Mouse (Mus musculus) urinary bladder, postnatal 25 days (tissue): Measurements from ENCODE around the gene Gm10401.
"Not testable (repeated sequence)": the region's sequence is repeated elsewhere in the genome, so short reads cannot be mapped to it uniquely, and the experiment has no call there.

ENCODE experiments used
- DNase-seq: peaks from one replicate; pipeline ENCODE4 v3.0.0; 2022; ENCODE audit warnings: low spot score

Gene Gm10401

DNA sequence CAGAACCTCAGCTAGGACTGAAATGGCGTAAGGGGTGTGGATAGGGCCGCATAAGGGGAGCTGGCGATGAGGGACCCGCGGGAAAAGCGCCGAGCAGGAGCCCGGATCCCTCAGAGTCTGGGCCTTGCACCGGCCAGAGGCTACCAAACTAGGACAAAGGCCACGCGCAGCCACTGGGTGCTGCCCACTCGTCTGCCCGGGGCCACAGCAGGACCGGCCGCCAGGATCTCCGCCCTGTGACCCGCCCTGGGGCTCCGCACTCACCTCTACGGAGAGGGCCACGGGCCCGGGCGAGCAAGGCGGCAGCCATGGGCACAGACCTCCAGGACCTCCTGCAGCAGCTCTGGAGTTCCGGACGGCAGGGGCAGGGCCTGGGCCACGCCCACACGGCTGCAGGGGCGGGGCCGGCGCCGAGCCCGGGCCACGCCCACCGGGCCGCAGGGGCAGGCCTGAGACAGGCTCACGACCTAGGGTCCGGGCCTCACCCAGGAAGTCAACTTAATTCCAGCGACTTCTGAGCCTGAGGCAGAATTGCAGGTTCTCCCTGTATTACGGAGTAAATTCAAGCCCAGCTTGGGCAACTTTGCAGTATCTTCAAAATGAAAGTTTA lies 21.0 kb upstream of the Gm10401 start, which contains the start of gene Acads:
Gene Acads (minus strand): TSS at position 386 of the 610 bp plus-strand sequence.
- DNase-seq, result peak; percentile 83

DNA sequence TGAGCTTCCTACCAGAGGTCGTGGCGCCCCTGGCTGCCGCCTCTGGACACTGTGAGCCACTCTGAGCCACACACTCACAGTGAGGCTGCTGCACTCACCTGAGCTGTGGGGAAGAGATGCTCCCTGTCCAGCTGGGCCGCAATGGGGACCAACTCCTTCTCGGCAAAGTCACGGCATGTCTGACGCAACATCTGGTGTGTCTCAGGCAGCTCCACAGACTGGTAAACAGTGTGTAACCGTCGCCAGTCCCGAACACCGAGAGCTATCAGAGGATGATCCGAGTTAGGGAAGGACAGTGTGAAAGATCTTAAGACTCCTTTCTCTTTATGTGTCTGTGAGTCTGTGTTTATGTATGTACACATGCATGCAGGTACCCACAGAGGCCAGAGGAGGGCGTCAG lies 19.4 kb upstream of the Gm10401 start:
- no peak for DNase-seq

GRCm38 (mm10) chr5:115116426-115116825 lies 18.3 kb upstream of the Gm10401 start:
- no peak for DNase-seq

DNA sequence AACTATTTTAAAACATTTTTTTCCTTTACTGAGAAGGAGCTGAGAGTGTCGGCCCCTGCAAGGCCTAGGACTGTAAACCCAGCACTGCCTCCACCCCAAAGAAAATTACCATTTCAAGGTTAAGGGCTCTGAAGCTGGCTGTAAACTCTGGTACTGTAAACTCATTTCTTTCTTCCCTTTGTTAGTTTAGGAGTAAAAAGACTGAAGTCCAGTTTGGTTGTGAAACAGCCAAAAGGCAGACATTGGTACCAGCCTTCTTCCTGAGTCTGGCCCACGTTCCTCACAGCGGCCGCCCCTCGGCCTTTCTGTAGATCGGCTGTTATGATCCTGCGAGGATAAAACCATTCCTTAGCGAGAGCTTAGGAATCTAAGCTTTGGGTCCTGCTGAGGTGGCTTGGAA lies 16.4 kb upstream of the Gm10401 start:
- DNase-seq, result no peak

GRCm38 (mm10) chr5:115113244-115113643 lies 15.1 kb upstream of the Gm10401 start:
- no peak for DNase-seq

DNA sequence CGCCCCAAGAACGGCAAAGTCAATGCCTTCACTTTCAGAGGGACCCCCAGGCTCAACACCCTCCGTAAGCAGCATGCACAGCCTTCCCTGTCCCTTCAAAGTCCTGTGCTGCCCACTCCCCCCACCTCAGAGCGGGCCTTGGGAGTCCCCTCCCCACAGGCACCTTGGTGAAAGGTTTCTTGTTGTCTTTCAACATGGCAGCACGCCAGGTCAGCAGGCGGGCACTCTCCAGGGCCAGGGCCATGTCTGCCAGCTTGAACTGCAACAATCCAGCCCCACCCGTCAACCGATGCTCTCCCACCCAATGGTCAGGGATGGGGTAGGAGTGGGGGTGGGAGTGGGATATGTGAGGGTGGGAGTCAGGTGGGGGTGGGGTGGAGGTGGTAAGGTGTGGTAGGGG lies 13.1 kb upstream of the Gm10401 start:
- no peak for DNase-seq

DNA sequence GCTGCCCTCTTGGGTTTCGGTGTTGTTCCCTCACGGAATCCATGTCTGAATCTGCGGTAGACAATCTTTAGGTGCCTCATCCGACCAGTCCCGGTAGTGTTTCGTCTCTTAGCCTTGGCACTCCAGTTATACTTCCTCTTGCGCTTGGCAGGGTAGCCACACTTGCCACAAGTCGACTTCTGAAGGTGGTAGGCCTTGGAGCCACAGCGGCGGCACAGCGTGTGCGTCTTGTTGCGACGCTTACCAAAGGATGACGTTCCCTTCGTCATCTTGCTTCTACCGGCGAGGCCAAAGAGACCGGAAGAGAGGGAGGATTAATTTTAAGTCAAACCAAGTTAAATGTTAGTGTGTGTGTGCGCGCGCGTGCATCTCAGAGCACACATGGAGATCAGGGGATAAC lies 5.2 kb upstream of the Gm10401 start:
- not testable (repeated sequence) for DNase-seq

GRCm38 (mm10) chr5:115102231-115102630 lies 4.1 kb upstream of the Gm10401 start:
- no peak for DNase-seq

GRCm38 (mm10) chr5:115100473-115100872 lies 2.4 kb upstream of the Gm10401 start:
- DNase-seq, result no peak

DNA sequence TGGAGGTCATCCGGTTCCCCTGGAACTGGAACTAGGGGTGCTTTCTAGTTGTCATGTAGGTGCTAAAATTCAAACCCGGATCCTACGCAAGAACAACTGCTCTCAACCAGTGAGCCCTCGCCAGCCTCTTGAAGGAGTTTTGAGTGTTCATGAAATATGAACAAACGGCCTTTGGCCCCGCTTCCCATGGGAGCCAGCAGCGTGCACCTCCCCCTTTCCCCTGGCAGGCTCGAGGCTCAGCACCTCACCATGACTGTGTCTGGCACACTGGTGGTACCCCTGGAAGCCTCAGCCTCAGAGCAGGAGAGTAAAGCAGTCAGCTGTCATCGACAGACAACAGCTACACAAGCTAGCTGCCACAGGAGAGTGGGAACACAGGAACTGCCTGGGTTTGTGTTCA lies 1.9 kb upstream of the Gm10401 start:
- no peak for DNase-seq

DNA sequence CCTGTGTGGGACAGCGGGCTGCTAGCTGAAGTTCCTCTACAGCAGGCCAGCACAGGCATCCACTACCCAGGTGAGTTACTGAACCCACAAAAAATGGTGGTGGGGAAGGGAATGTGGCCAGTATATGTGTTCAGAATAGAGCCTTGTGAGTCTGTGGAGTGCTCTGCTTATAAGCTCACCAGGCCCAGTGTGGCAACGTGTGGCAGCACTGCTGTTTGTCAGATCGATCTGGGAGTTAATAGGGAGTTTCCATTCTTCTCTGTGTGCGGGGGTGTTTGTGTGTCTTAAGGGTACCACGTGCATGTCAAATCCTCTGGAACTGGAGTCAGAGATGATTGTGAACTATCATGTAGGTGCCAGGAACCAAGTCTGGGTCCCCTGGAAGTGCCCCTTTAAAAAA lies 1.4 kb upstream of the Gm10401 start:
- no peak for DNase-seq

GRCm38 (mm10) chr5:115091776-115092175 lies 6.3 kb downstream of the Gm10401 start:
- DNase-seq, result no peak

GRCm38 (mm10) chr5:115091015-115091414 lies 7.1 kb downstream of the Gm10401 start:
- no peak for DNase-seq

- DNase-seq, result no peak
Observed at GRCm38 (mm10) chr5:115089592-115090268, 8.4 kb downstream of the Gm10401 start.

- DNase-seq, result no peak
Observed at GRCm38 (mm10) chr5:115085675-115086074, 12.4 kb downstream of the Gm10401 start.

DNA sequence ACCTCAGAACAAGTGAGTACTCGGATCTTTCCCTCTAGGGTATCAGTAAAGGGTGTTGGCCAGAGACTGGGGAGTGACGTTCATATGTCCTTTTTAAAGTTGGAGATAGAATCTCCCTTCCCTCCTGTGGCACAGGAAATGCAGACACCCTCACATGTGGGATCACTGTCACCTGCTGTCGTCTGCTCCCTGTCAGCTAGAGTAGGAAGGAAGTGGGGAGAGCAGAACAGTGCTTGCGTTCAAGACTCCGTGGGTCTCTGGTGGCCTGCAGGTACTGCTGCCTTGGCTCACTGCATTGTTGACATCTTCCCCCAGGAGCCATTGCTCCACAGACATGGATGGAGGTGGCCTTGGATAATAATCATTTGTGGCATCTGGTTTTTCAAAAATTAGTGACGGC lies 14.6 kb downstream of the Gm10401 start:
- no peak for DNase-seq

GRCm38 (mm10) chr5:115081636-115082035 lies 16.5 kb downstream of the Gm10401 start:
- DNase-seq, result no peak

GRCm38 (mm10) chr5:115076144-115076901 lies 21.8 kb downstream of the Gm10401 start:
- DNase-seq, result peak; percentile 61

GRCm38 (mm10) chr5:115074749-115075148 lies 23.3 kb downstream of the Gm10401 start:
- no peak for DNase-seq

- DNase-seq, result not testable (repeated sequence)
Observed at GRCm38 (mm10) chr5:115073306-115073705, 24.8 kb downstream of the Gm10401 start.

DNA sequence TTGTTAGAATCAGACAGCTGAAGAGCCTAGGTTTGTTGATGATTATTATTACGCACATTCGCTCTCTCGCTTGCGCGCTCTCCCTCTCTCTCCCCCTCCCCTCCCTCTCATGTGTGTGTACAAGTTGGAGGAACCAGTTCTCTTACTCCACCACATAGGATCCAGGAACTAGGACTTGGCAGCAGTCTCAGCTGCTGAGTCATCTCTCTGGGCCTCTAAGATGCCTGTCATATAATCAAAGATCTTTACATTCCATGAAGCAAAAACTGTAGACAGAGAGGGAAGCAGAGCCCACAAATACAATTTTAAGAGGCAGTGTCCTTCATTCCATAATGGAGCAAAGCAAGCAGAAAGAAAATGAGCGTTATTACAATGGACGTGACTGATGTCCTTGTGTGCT lies 26.0 kb downstream of the Gm10401 start:
- DNase-seq, result peak; percentile 32

GRCm38 (mm10) chr5:115071096-115071901 lies 26.8 kb downstream of the Gm10401 start:
- no peak for DNase-seq
